ENCODE assay signal across 14 mouse cellular contexts in genomic region chr4:141930001-141930400, GRCm38 (mm10).
"Had no signal": no experiment of that assay in that cellular context is flagged by ENCODE, and none has a peak within 500 bp of the region (broad histone marks: within the 10 kb centered on the region; RNA-seq: fewer than 3 reads in every experiment).

No protein-coding gene starts in this region.

- H3K27me3 ChIP-seq: limb, embryonic 12.5 days; lung, embryonic 15.5 days; midbrain, embryonic 12.5 days had no signal

- H3K4me2 ChIP-seq: limb, embryonic 12.5 days; liver, embryonic 11.5 days; lung, embryonic 15.5 days; midbrain, embryonic 12.5 days had no signal

- H3K4me3 ChIP-seq: limb, embryonic 12.5 days; lung, embryonic 15.5 days; megakaryocyte, embryonic 14.5 days; midbrain, embryonic 12.5 days had no signal

- ATAC-seq: midbrain, embryonic 16.5 days had no signal

- DNase-seq: kidney, adult 8-10 months; kidney, postnatal 36 days; layer of hippocampus, adult 9-11 months; layer of hippocampus, postnatal 36 days; lung, postnatal 14 days; right cerebral cortex, postnatal 14 days had no signal

- H3K36me3 ChIP-seq: limb, embryonic 12.5 days; lung, embryonic 15.5 days; midbrain, embryonic 12.5 days had no signal

- H3K9ac ChIP-seq: limb, embryonic 12.5 days; lung, embryonic 15.5 days; midbrain, embryonic 12.5 days had no signal

- H3K9me3 ChIP-seq: limb, embryonic 12.5 days; lung, embryonic 15.5 days; midbrain, embryonic 12.5 days had no signal

- H3K27ac ChIP-seq: kidney, postnatal 0 days; limb, embryonic 12.5 days; lung, embryonic 15.5 days; macrophage; midbrain, embryonic 12.5 days had no signal

- H3K4me1 ChIP-seq: megakaryocyte, embryonic 14.5 days had no signal
